Mouse (Mus musculus): ENCODE data around the gene Mrps18a. TPM values are rescaled to one million over a fixed set of nuclear protein-coding genes. Genes with fewer than 3 reads are reported as not detected.

The Mrps18a gene
- 148 and 151 TPM in 2 replicates for polyA plus RNA-seq (2016; fragmentation: Nextera tagmentation; extraction: Ambion mirVana)

- no peaks in the 10 kb centered on the region for H3K9me3 ChIP-seq
- H3K27me3 ChIP-seq (ENCODE audit: insufficient read depth, poor library complexity, severe bottlenecking) = peaks cover 10% of the 10 kb centered on the region; the same call in 1 of the 2 replicates
- H3K27ac ChIP-seq = peak within 1 kb of the TSS; percentile 90
- peak; percentile 85 for DNase-seq (ENCODE audit: low spot score)
- peaks cover 19% of the 10 kb centered on the region for H3K4me1 ChIP-seq (replicated peaks)
- 0 out of 2 replicates have a peak, but pooled peaks cover 9% of the 10 kb centered on the region for H3K36me3 ChIP-seq
- 6% methylated on average over 38 of the region's 38 CpGs for WGBS
- peak within 1 kb of the TSS; percentile 76 for H3K4me3 ChIP-seq
Measured at GRCm38 (mm10) chr17:46110402-46111289, at the start of gene Mrps18a. TSS of gene Mrps18a (plus strand) at chr17:46110986.

- H3K4me3 ChIP-seq = 0 out of 2 replicates have a peak overlapping the region, but pooled peaks have one; percentile 11
- no peaks in the 10 kb centered on the region for H3K27me3 ChIP-seq (ENCODE audit: insufficient read depth, poor library complexity, severe bottlenecking)
- 37% methylated on average over 10 of the region's 10 CpGs for WGBS
- H3K4me1 ChIP-seq (replicated peaks) = peaks cover 18% of the 10 kb centered on the region
- H3K36me3 ChIP-seq = no peaks in the 10 kb centered on the region
- DNase-seq (ENCODE audit: low spot score) = peak; percentile 55
- peak overlapping the region; percentile 65 for H3K27ac ChIP-seq
- H3K9me3 ChIP-seq = no peaks in the 10 kb centered on the region
Measured at GRCm38 (mm10) chr17:46063283-46063973, 47.4 kb upstream of the Mrps18a start.

DNA sequence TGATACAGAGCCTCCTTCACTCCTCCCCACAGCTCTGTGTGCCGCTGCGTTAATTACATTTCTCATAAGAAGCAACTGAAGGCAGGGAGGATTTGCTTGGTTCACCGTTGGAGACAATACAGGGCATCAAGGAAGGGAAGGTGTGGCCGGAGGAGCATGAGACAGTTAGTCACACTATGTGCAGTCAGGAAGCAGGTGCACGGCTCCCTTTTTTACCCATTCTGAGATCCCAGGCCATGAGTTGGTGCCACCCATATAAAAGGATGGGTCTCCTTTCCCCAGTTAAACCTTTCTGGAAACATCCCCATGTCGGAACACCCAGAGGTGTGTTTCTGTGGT is 46.8 kb upstream of the Mrps18a start:
- no peaks in the 10 kb centered on the region for H3K9me3 ChIP-seq
- no peak for DNase-seq (ENCODE audit: low spot score)
- H3K36me3 ChIP-seq = no peaks in the 10 kb centered on the region
- H3K4me3 ChIP-seq = no peak overlapping the region
- H3K27ac ChIP-seq = peak overlapping the region; percentile 65
- 60% methylated on average over 6 of the region's 6 CpGs for WGBS
- H3K27me3 ChIP-seq (ENCODE audit: insufficient read depth, poor library complexity, severe bottlenecking) = no peaks in the 10 kb centered on the region
- peaks cover 18% of the 10 kb centered on the region for H3K4me1 ChIP-seq (replicated peaks)

- Histone ChIP-seq H3K4me1 (replicated peaks) (peaks cover 17% of the 10 kb centered on the region; the same call in 1 of the 2 replicates), H3K27ac (no peak overlapping the region), H3K4me3 (no peak overlapping the region), H3K27me3 (ENCODE audit: insufficient read depth, poor library complexity, severe bottlenecking) (no peaks in the 10 kb centered on the region; the same call in 1 of the 2 replicates), H3K9me3 (no peaks in the 10 kb centered on the region), H3K36me3 (no peaks in the 10 kb centered on the region)
- no peak for DNase-seq (ENCODE audit: low spot score)
- 65% methylated on average over 9 of the region's 9 CpGs for WGBS
Measured at GRCm38 (mm10) chr17:46070046-46070445, 40.7 kb upstream of the Mrps18a start.

GRCm38 (mm10) chr17:46071531-46071930 is 39.3 kb upstream of the Mrps18a start:
- 87% methylated on average over 3 of the region's 3 CpGs for WGBS
- H3K27ac ChIP-seq = no peak overlapping the region
- H3K4me3 ChIP-seq = no peak overlapping the region
- H3K36me3 ChIP-seq = no peaks in the 10 kb centered on the region
- peaks cover 17% of the 10 kb centered on the region; the same call in 1 of the 2 replicates for H3K4me1 ChIP-seq (replicated peaks)
- no peaks in the 10 kb centered on the region; the same call in 1 of the 2 replicates for H3K27me3 ChIP-seq (ENCODE audit: insufficient read depth, poor library complexity, severe bottlenecking)
- no peak for DNase-seq (ENCODE audit: low spot score)
- no peaks in the 10 kb centered on the region for H3K9me3 ChIP-seq

- H3K27ac ChIP-seq = peak overlapping the region; percentile 17; the same call in 1 of the 2 replicates
- no peaks in the 10 kb centered on the region; the same call in 1 of the 2 replicates for H3K27me3 ChIP-seq (ENCODE audit: insufficient read depth, poor library complexity, severe bottlenecking)
- no peaks in the 10 kb centered on the region for H3K9me3 ChIP-seq
- peaks cover 17% of the 10 kb centered on the region; the same call in 1 of the 2 replicates for H3K4me1 ChIP-seq (replicated peaks)
- H3K4me3 ChIP-seq = no peak overlapping the region
- DNase-seq (ENCODE audit: low spot score) = no peak
- WGBS = 74% methylated on average over 23 of the region's 23 CpGs
- no peaks in the 10 kb centered on the region for H3K36me3 ChIP-seq
Measured at GRCm38 (mm10) chr17:46073730-46074301, 37.0 kb upstream of the Mrps18a start.

GRCm38 (mm10) chr17:46074398-46075115 is 36.2 kb upstream of the Mrps18a start:
- no peaks in the 10 kb centered on the region for H3K36me3 ChIP-seq
- no peak overlapping the region for H3K27ac ChIP-seq
- H3K4me3 ChIP-seq = no peak overlapping the region
- H3K9me3 ChIP-seq = no peaks in the 10 kb centered on the region
- 80% methylated on average over 7 of the region's 7 CpGs for WGBS
- no peaks in the 10 kb centered on the region; the same call in 1 of the 2 replicates for H3K27me3 ChIP-seq (ENCODE audit: insufficient read depth, poor library complexity, severe bottlenecking)
- DNase-seq (ENCODE audit: low spot score) = no peak
- H3K4me1 ChIP-seq (replicated peaks) = peaks cover 16% of the 10 kb centered on the region; the same call in 1 of the 2 replicates

GRCm38 (mm10) chr17:46075116-46075485 is 35.7 kb upstream of the Mrps18a start:
- Histone ChIP-seq H3K9me3 (no peaks in the 10 kb centered on the region), H3K27me3 (ENCODE audit: insufficient read depth, poor library complexity, severe bottlenecking) (no peaks in the 10 kb centered on the region; the same call in 1 of the 2 replicates), H3K36me3 (no peaks in the 10 kb centered on the region), H3K27ac (no peak overlapping the region), H3K4me3 (no peak overlapping the region), H3K4me1 (replicated peaks) (peaks cover 14% of the 10 kb centered on the region)
- DNase-seq (ENCODE audit: low spot score) = peak; percentile 20
- 44% methylated on average over 3 of the region's 3 CpGs for WGBS

DNA sequence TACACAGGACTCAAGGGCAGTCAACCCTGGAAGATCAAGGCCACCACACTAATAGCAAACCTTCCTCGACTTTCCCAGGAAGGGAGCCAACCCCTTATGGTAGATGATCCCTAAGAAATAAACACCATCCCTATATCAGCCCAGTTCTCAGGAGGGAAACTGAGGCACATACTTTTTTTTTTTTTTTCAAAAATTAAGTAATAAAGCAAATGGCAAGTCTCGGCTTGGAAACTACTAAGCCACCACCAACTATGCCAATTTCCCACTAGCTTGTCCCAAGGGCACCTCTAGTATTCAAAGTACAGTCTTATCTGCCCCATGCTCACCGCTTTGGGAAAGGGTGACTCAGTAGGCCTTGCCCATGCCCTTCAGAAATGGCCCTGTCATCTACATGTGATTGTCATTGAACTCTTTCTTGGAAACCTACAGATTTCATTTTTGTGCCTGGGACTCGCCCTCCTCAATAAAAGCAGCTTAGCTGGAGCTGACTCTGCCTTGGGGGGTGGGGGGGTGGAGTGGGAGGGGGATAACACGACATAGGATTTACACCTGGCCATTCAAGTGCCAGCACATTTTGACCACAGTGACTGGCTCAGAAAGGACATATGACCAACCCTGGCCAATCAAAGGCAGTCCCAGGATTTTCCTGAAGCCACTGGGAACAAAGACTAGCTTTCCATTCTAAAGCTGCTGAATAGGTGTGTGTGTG is 35.1 kb upstream of the Mrps18a start:
- H3K27ac ChIP-seq = no peak overlapping the region
- 78% methylated on average over 5 of the region's 5 CpGs for WGBS
- H3K36me3 ChIP-seq = no peaks in the 10 kb centered on the region
- no peaks in the 10 kb centered on the region for H3K9me3 ChIP-seq
- no peaks in the 10 kb centered on the region; the same call in 1 of the 2 replicates for H3K27me3 ChIP-seq (ENCODE audit: insufficient read depth, poor library complexity, severe bottlenecking)
- H3K4me3 ChIP-seq = no peak overlapping the region
- H3K4me1 ChIP-seq (replicated peaks) = peaks cover 18% of the 10 kb centered on the region
- no peak for DNase-seq (ENCODE audit: low spot score)

GRCm38 (mm10) chr17:46076260-46076551 is 34.6 kb upstream of the Mrps18a start:
- Histone ChIP-seq H3K27me3 (ENCODE audit: insufficient read depth, poor library complexity, severe bottlenecking) (no peaks in the 10 kb centered on the region; the same call in 1 of the 2 replicates), H3K27ac (no peak overlapping the region), H3K36me3 (no peaks in the 10 kb centered on the region), H3K4me1 (replicated peaks) (peaks cover 23% of the 10 kb centered on the region), H3K9me3 (no peaks in the 10 kb centered on the region), H3K4me3 (no peak overlapping the region)
- 88% methylated on average over 1 of the region's 1 CpGs for WGBS
- DNase-seq (ENCODE audit: low spot score) = no peak

GRCm38 (mm10) chr17:46077921-46078534 is 32.8 kb upstream of the Mrps18a start:
- Histone ChIP-seq H3K36me3 (no peaks in the 10 kb centered on the region), H3K4me1 (replicated peaks) (peaks cover 30% of the 10 kb centered on the region), H3K9me3 (no peaks in the 10 kb centered on the region), H3K4me3 (no peak overlapping the region), H3K27ac (no peak overlapping the region), H3K27me3 (ENCODE audit: insufficient read depth, poor library complexity, severe bottlenecking) (no peaks in the 10 kb centered on the region; the same call in 1 of the 2 replicates)
- no peak for DNase-seq (ENCODE audit: low spot score)
- 94% methylated on average over 12 of the region's 12 CpGs for WGBS

Data from hindbrain, embryonic 10.5 days (tissue).